Mouse (Mus musculus): ENCODE measurements around the gene Spats2. TPM values are rescaled to one million over a fixed set of nuclear protein-coding genes. Genes with fewer than 3 reads are reported as not detected.
"Not testable (repeated sequence)": the region's sequence is repeated elsewhere in the genome, so short reads cannot be mapped to it uniquely, and the experiment has no call there.

Gene Spats2
- polyA plus RNA-seq, 1 experiment from 2014 or later: 60.5 TPM

DNA sequence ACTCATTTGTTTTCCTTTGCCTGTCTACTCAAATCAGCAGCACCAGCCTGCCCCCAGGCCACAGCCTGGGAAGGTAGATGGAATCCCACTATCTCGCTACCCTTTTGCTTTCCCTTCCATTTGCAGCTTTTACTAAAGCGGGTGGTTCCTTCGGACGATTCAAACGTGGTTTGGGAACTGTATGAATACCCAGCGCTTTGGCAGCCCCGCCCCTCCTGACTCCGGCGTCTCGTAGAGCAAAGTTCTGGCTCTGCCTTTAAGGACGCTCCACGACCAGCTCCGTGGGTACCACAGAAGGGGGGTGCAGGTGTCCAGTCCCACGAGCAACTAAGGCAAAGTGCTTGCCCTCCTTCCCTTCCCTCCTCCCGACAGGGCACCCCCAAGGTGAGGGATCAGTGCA lies 125.4 kb downstream of the Spats2 start:
- H3K9me3 ChIP-seq (replicated peaks); DNase-seq (ENCODE audit: low spot score); H3K27me3 ChIP-seq (ENCODE audit: low read depth, poor library complexity, severe bottlenecking): not testable (repeated sequence)
- Histone ChIP-seq H3K27ac (peak overlapping the region; percentile 93), H3K4me1 (peaks cover 21% of the 10 kb centered on the region), H3K36me3 (peaks cover 41% of the 10 kb centered on the region), H3K4me3 (peak overlapping the region; percentile 68)
- under 1% methylated on average over 15 of the region's 15 CpGs for WGBS

DNA sequence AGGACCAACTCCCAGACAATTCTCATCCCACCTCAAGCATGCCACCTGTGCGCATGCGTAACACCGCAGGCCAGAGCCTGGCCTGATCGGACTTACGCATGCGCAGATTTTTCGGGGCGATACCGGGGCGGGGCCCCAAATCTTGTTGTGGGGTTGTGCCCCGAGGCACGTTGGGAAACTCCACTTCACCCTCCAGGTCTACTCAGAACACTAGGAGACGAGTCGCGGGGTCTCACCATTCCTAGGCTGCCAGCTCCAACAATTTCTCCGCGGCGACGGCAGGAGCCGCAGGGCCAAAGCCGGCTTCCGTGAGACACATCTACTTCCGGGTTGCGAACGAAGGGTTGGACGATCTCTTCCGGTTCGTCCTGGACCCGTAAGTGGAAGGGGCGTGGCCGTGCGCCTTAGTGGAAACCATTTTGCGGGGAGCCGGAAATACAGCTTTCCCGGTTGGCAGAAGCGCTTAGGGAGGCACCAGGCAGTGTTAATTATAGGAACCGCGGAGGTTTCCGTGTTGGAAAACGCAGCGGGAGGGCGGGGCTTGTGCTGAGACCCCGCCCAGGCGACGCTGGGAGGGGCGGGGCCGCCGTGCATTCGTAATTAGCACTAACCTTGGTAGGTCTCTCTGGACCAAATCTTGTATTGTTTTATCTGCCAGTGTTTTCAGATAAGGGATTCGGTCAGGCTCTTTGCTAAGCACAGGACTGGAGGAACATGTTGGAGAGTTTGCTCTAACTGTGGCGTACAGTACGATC lies 126.1 kb downstream of the Spats2 start, which contains the start of gene Mcrs1:
Gene Mcrs1 (minus strand): TSS at position 336 of the 755 bp plus-strand sequence.
- Histone ChIP-seq H3K9me3 (replicated peaks) (no peaks in the 10 kb centered on the region), H3K4me3 (peak within 1 kb of the TSS; percentile 68), H3K27me3 (ENCODE audit: low read depth, poor library complexity, severe bottlenecking) (no peaks in the 10 kb centered on the region), H3K27ac (peak within 1 kb of the TSS; percentile 93), H3K4me1 (peaks cover 21% of the 10 kb centered on the region), H3K36me3 (peaks cover 34% of the 10 kb centered on the region)
- WGBS: under 1% methylated on average over 52 of the region's 52 CpGs
- DNase-seq (ENCODE audit: low spot score): peak; percentile 94

DNA sequence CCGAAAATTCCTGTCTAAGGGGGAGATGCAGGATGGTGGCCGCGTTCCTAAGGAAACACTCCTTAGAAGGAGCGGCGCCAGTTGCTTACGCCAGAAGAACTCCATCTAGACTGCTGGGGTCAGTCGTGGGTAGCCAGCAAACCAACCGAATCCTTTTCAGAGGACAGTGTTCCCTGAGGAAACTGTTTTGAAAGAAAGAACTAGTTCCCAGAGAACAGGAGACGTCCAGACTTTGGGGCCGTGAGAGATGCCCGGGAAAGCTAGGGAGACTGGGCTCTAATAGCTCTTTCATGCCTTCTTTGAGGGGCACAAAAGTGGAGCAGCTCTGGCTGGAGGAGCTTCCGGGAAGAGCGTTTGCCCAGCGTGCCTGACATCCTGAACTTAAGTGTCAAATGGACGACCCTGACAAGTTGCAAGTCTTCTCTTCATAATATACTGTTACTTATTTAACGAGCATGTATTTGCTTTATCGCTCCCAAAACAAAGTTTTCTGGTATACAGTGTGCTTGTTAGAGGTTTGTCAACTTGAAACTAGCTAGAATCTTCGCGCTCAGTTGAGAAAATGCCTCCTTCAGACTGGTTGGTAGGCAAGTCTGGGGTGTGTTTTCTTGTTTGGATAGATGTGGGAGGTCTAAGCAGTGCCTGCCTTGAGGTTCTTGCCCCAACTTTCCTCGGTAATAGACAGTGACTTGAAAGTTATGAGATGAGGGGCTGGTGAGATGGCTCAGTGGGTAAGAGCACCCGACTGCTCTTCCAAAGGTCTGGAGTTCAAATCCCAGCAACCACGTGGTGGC lies 126.9 kb downstream of the Spats2 start:
- H3K4me3 ChIP-seq: peak overlapping the region; percentile 68
- peaks cover 26% of the 10 kb centered on the region for H3K36me3 ChIP-seq
- H3K27me3 ChIP-seq (ENCODE audit: low read depth, poor library complexity, severe bottlenecking): no peaks in the 10 kb centered on the region; the same call in 1 of the 2 replicates
- H3K4me1 ChIP-seq: peaks cover 21% of the 10 kb centered on the region
- no peaks in the 10 kb centered on the region for H3K9me3 ChIP-seq (replicated peaks)
- DNase-seq (ENCODE audit: low spot score): no peak
- 4% methylated on average over 22 of the region's 22 CpGs for WGBS
- H3K27ac ChIP-seq: peak overlapping the region; percentile 93

DNA sequence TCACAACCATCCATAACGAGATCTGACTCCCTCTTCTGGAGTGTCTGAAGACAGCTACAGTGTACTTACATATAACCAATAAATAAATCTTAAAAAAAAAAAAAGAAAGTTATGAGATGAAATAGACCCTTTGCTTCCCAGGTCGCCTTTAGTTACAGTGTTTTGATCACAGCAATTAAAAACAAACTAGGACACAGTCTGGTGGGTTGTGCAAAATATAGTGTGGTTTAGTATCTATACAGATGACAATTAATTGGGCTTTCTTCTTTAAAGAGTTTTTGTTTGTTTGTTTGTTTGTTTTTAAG lies 127.4 kb downstream of the Spats2 start:
- H3K9me3 ChIP-seq (replicated peaks); H3K27me3 ChIP-seq (ENCODE audit: low read depth, poor library complexity, severe bottlenecking); H3K27ac ChIP-seq; DNase-seq (ENCODE audit: low spot score): not testable (repeated sequence)
- H3K4me1 ChIP-seq: peaks cover 21% of the 10 kb centered on the region
- H3K36me3 ChIP-seq: peaks cover 21% of the 10 kb centered on the region
- H3K4me3 ChIP-seq: peak overlapping the region; percentile 68; the same call in 1 of the 2 replicates
- WGBS: 39% methylated on average over 2 of the region's 2 CpGs

DNA sequence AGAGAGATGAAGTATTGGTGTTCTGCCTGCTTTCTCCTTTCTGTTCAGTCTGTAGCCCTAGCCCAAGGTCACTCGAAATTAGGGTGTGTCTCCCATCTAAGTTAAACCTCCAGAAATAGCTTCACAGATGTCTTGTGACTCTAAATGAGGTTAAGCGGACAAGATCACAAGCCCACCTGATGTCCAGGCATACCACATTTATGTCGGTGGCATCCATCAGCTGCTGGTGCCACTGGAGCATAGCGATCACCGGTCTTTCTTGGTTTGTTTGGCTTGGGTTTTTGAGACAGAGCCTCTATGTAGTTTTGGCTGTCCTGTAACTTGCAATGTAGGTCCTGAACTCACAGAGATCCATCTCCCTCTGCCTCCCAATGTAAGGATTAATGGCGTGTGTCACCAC lies 128.1 kb downstream of the Spats2 start:
- H3K27ac ChIP-seq: no peak overlapping the region
- DNase-seq (ENCODE audit: low spot score): no peak
- peaks cover 21% of the 10 kb centered on the region for H3K4me1 ChIP-seq
- H3K27me3 ChIP-seq (ENCODE audit: low read depth, poor library complexity, severe bottlenecking): no peaks in the 10 kb centered on the region; the same call in 1 of the 2 replicates
- H3K4me3 ChIP-seq: no peak overlapping the region
- WGBS: 95% methylated on average over 6 of the region's 6 CpGs
- peaks cover 14% of the 10 kb centered on the region for H3K36me3 ChIP-seq
- H3K9me3 ChIP-seq (replicated peaks): no peaks in the 10 kb centered on the region

DNA sequence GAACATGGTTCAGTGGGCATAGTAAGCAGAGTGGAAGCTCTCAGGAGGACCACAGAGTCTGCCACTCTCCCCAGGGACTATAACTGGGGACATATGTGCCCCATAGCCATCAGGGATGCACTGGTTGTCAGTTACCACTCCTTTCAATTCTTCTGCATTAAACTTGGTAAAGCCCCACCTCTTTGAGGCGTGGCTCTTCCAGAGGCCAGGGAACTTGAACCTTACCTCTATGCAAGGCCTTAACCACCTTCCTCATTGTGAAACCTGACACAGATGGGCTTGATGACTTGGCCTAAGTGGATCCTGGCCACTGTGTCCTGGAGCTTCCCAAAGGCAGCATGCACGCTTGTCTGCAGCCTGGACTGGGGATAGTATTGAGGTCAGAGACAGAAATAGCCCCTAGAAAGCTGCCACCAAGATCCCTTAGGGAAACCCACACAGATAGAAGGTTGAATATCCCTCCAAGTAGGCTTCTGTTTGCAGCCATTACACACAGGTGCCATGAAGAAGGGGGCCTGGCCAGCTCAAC lies 128.8 kb downstream of the Spats2 start:
- no peaks in the 10 kb centered on the region; the same call in 1 of the 2 replicates for H3K27me3 ChIP-seq (ENCODE audit: low read depth, poor library complexity, severe bottlenecking)
- no peak overlapping the region for H3K27ac ChIP-seq
- 79% methylated on average over 2 of the region's 2 CpGs for WGBS
- DNase-seq (ENCODE audit: low spot score): no peak
- peaks cover 7% of the 10 kb centered on the region for H3K36me3 ChIP-seq
- no peak overlapping the region for H3K4me3 ChIP-seq
- peaks cover 25% of the 10 kb centered on the region for H3K4me1 ChIP-seq
- H3K9me3 ChIP-seq (replicated peaks): no peaks in the 10 kb centered on the region

DNA sequence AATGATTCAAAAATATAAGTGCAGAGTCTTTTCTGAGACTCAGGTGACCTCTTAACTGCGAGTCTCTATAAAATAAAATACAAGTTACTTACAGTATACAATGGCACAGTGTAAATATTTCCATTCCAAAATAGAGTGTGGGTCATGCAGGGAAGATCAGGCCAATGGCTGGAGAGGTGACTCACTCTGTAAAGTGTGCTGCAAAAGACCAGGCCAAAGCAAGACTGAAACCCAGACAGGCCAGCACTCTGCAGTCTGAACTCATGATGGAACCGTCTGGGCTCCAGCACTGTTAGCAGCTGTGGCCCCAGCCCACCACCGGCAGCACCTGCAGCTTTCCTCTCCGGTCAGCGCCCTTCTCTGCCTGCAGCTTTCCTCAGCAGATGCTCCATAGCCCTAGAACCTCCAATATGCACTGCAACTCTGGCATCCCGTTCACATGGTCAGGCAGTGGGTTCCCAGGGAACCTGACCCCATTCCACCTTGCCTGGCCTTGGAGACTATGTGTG lies 129.6 kb downstream of the Spats2 start:
- DNase-seq (ENCODE audit: low spot score): no peak
- H3K27me3 ChIP-seq (ENCODE audit: low read depth, poor library complexity, severe bottlenecking): no peaks in the 10 kb centered on the region; the same call in 1 of the 2 replicates
- H3K9me3 ChIP-seq (replicated peaks): no peaks in the 10 kb centered on the region
- H3K4me1 ChIP-seq: peaks cover 28% of the 10 kb centered on the region
- H3K4me3 ChIP-seq: no peak overlapping the region
- no peaks in the 10 kb centered on the region for H3K36me3 ChIP-seq
- 88% methylated on average over 6 of the region's 6 CpGs for WGBS
- H3K27ac ChIP-seq: no peak overlapping the region; the same call in 1 of the 2 replicates

DNA sequence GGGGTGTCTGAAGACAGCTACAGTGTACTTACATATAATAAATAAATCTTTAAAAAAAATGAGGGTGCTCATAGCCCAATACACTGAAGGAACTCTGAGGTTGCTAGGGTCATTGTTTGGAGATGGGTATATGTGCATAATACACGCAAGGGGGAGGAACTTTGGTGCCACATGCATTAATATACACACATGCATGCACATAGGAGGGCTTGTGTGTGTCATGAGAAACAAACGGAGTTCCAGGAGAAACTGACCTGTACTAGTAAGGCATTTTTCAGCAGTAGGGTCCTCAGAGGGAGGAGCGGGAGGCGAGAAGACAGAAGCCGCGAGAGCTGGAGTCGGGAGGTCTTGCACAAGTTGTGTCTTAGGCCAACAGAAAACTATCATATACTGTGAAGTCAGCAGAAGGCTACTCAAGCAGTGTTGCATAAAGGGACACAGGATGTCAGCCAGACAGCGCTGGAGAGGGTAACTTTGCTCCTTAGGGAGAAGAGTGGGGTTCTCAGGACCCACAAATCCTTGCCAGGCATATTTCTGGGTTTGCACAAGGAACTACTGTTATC lies 133.5 kb downstream of the Spats2 start:
- 71% methylated on average over 8 of the region's 8 CpGs for WGBS
- Histone ChIP-seq H3K9me3 (replicated peaks) (no peaks in the 10 kb centered on the region), H3K27ac (peak overlapping the region; percentile 19; the same call in 1 of the 2 replicates), H3K4me3 (peak overlapping the region; percentile 19), H3K27me3 (ENCODE audit: low read depth, poor library complexity, severe bottlenecking) (no peaks in the 10 kb centered on the region; the same call in 1 of the 2 replicates), H3K4me1 (peaks cover 12% of the 10 kb centered on the region), H3K36me3 (no peaks in the 10 kb centered on the region)
- DNase-seq (ENCODE audit: low spot score): no peak

DNA sequence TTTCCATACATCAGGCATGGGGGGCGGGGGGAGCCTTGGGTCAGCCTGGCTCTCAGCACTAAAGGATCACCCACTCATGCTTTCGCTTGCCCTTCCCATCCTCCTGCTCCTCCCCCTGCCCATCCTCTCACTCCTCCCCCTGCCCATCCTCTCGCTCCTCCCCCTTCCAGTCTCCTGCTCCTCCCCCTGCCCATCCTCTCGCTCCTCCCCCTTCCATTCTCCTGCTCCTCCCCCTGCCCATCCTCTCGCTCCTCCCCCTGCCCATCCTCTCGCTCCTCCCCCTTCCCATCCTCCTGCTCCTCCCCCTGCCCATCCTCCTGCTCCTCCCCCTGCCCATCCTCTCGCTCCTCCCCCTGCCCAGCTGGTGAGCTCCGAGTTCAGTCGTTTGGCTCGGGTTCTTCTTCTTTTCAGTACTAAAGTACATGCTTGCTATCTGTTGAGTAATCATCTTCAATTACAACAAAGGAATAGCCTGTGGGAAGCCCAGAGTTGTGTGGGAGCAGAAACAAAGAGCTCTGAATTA lies 134.1 kb downstream of the Spats2 start:
- 1% methylated on average over 9 of the region's 10 CpGs for WGBS
- Histone ChIP-seq H3K4me3 (peak overlapping the region; percentile 19), H3K27me3 (ENCODE audit: low read depth, poor library complexity, severe bottlenecking) (no peaks in the 10 kb centered on the region; the same call in 1 of the 2 replicates), H3K36me3 (no peaks in the 10 kb centered on the region), H3K27ac (peak overlapping the region; percentile 19; the same call in 1 of the 2 replicates), H3K9me3 (replicated peaks) (no peaks in the 10 kb centered on the region), H3K4me1 (peaks cover 12% of the 10 kb centered on the region)
- DNase-seq (ENCODE audit: low spot score): peak; percentile 77

DNA sequence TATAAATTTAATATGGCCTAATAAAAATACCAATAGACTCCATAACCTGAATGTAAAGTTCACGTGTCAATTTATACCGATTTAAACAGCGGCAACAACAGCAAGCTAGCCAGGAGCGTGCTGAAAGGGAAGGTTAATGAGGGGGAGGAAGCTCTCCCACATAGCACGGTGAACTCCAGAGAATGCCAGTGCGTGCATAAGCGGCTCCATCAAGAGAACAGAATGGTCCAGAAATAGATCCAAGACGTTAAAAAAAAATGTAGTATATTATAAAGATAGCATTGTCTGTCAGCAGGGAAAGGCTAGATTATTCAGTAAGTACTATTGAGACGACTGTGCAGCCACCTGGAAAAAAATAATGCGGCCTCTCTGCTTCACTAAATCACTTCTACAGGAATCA lies 137.0 kb downstream of the Spats2 start:
- Histone ChIP-seq H3K9me3 (replicated peaks) (no peaks in the 10 kb centered on the region), H3K4me1 (peaks cover 15% of the 10 kb centered on the region), H3K4me3 (no peak overlapping the region), H3K36me3 (no peaks in the 10 kb centered on the region), H3K27ac (no peak overlapping the region), H3K27me3 (ENCODE audit: low read depth, poor library complexity, severe bottlenecking) (no peaks in the 10 kb centered on the region)
- no peak for DNase-seq (ENCODE audit: low spot score)
- 73% methylated on average over 10 of the region's 10 CpGs for WGBS

Measured in limb, embryonic 10.5 days (tissue).